Comparison of ENCODE assay signal across 32 mouse cellular contexts in the genomic region with DNA sequence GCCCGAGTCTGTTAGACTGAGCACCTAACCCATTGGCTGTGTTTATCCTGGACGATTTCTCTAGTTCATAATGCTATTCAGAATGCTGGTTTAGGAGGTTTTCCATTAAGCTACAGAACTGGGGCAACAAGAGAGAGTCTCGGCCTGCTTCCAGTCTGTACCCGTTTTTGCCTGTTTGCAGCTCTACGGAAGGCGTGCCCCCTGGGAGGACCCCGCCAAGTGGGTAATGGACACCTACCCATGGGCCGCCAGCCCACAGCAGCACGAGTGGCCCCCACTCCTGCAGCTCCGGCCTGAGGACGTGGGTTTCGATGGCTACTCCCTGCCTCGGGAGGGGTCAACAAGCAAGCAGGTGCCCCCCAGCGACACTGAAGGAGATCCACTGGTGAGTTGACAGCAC. TPM values are rescaled to one million over a fixed set of nuclear protein-coding genes. Genes with fewer than 3 reads are reported as not detected.
"Had no signal": no experiment of that assay in that cellular context is flagged by ENCODE, and none has a peak within 500 bp of the region (broad histone marks: within the 10 kb centered on the region; RNA-seq: fewer than 3 reads in every experiment).

No protein-coding gene starts in this region.

- H3K9ac ChIP-seq: embryonic facial prominence, embryonic 12.5 days; embryonic facial prominence, embryonic 13.5 days; embryonic facial prominence, embryonic 15.5 days; forebrain, embryonic 12.5 days; forebrain, embryonic 13.5 days; forebrain, embryonic 15.5 days; forebrain, postnatal 0 days had no signal

- H3K27me3 ChIP-seq: embryonic facial prominence, embryonic 12.5 days; embryonic facial prominence, embryonic 13.5 days; embryonic facial prominence, embryonic 15.5 days; forebrain, embryonic 15.5 days had no signal

- H3K4me1 ChIP-seq: embryonic facial prominence, embryonic 12.5 days; embryonic facial prominence, embryonic 15.5 days; forebrain, embryonic 13.5 days; forebrain, embryonic 15.5 days had no signal

- H3K4me3 ChIP-seq: embryonic facial prominence, embryonic 10.5 days; embryonic facial prominence, embryonic 12.5 days; embryonic facial prominence, embryonic 13.5 days; embryonic facial prominence, embryonic 15.5 days; erythroblast, embryonic 14.5 days; forebrain, embryonic 12.5 days; forebrain, embryonic 13.5 days; forebrain, embryonic 15.5 days; gastrocnemius, adult 2 months; heart, adult 2 months; heart, embryonic 10.5 days had no signal

- H3K27ac ChIP-seq: embryonic facial prominence, embryonic 10.5 days; embryonic facial prominence, embryonic 12.5 days; embryonic facial prominence, embryonic 13.5 days; embryonic facial prominence, embryonic 15.5 days; forebrain, embryonic 12.5 days; forebrain, embryonic 13.5 days; forebrain, embryonic 15.5 days; gastrocnemius, adult 2 months; heart, adult 2 months; heart, embryonic 10.5 days had no signal

- DNase-seq: cerebellum, adult 8-10 months; cerebellum, adult 9-11 months; cerebellum, postnatal 10 days; cerebellum, postnatal 14 days; cerebellum, postnatal 36 days; embryo, embryonic 11 days; forebrain, postnatal 0 days; gastrocnemius, adult 2 months; gastrocnemius, postnatal 10 days; gastrocnemius, postnatal 14 days; gastrocnemius, postnatal 25 days; gastrocnemius, postnatal 36 days; heart, adult 2 months had no signal

- H3K9me3 ChIP-seq: embryonic facial prominence, embryonic 10.5 days; embryonic facial prominence, embryonic 12.5 days; embryonic facial prominence, embryonic 13.5 days; embryonic facial prominence, embryonic 15.5 days; forebrain, embryonic 12.5 days; forebrain, embryonic 13.5 days; forebrain, embryonic 15.5 days; heart, embryonic 10.5 days had no signal

- H3K36me3 ChIP-seq: forebrain, embryonic 12.5 days had no signal

- ATAC-seq: forebrain, embryonic 13.5 days; forebrain, embryonic 14.5 days; forebrain, embryonic 15.5 days; forebrain, embryonic 16.5 days; forebrain, postnatal 0 days had no signal

- H3K4me2 ChIP-seq: embryonic facial prominence, embryonic 12.5 days; embryonic facial prominence, embryonic 13.5 days; embryonic facial prominence, embryonic 15.5 days; forebrain, embryonic 12.5 days; forebrain, embryonic 13.5 days; forebrain, embryonic 15.5 days had no signal

RNA-seq across cellular contexts. Expression of a gene that starts 32.4 kb away (rescaled TPM):
- total RNA-seq: common myeloid progenitor, adult 5-6 weeks; gastrocnemius, adult 18-20 months; gastrocnemius, adult 2 months; gastrocnemius, adult 8-10 months; gastrocnemius, postnatal 14 days; gastrocnemius, postnatal 25 days; gastrocnemius, postnatal 36 days; granulocyte monocyte progenitor cell, adult 5-6 weeks; heart, adult 2 months; heart, adult 8-10 months had no signal
- polyA plus RNA-seq: cortical plate, adult 2 months; erythroblast, embryonic 14.5 days; frontal cortex, adult 2 months; gonadal fat pad, adult 2 months; heart, adult 2 months had no signal
